Mouse (Mus musculus): ENCODE measurements around the gene Npdc1. TPM values are rescaled to one million over a fixed set of nuclear protein-coding genes. Genes with fewer than 3 reads are reported as not detected.

Gene Npdc1
- polyA plus RNA-seq, 1 experiment from 2014 or later, result 106 TPM

DNA sequence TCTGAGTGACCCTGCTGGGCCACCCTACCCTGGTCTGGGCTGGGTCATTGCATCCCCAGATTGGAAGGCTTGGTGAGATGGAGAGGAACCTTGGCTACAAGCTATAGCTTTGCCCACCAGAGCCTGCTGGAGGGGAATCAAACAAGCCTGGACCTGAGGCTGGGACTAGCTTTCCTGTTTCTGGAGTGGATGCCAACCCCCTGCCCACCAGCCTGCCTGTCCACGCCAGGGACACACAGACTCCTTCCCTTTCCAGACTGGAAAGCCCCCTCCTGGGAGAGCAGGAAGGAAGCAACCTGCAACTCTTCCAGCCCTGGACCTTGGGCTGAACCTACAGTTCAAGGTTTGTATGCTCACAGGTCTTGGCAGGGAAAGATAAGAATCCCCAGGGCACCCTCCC, 24.5 kb downstream of the Npdc1 start:
- H3K27ac ChIP-seq (ENCODE audit: low read depth, low read length), result no peak overlapping the region
- no peak for ATAC-seq (ENCODE audit: low FRiP score)
- no peak overlapping the region for H3K4me3 ChIP-seq (ENCODE audit: low read depth, low read length)
- WGBS, result 67% methylated on average over 1 of the region's 1 CpGs
- no peaks in the 10 kb centered on the region for H3K9me3 ChIP-seq (ENCODE audit: control insufficient read depth, low read length)
- H3K9ac ChIP-seq (ENCODE audit: low read length), result no peak overlapping the region
- H3K4me1 ChIP-seq (ENCODE audit: control insufficient read depth, insufficient read depth, low read length), result no peaks in the 10 kb centered on the region
- peaks cover 8% of the 10 kb centered on the region; the same call in 1 of the 2 replicates for H3K27me3 ChIP-seq (ENCODE audit: control insufficient read depth, insufficient read depth, low read length)
- no peak for DNase-seq (ENCODE audit: low spot score, missing footprints)
- H3K4me2 ChIP-seq, result no peak overlapping the region
- H3K36me3 ChIP-seq (ENCODE audit: control insufficient read depth, insufficient read depth, low read length), result no peaks in the 10 kb centered on the region

GRCm38 (mm10) chr2:25425481-25425880, 26.3 kb downstream of the Npdc1 start:
- Histone ChIP-seq H3K4me1 (ENCODE audit: control insufficient read depth, insufficient read depth, low read length) (peaks cover 5% of the 10 kb centered on the region), H3K9ac (ENCODE audit: low read length) (no peak overlapping the region), H3K27ac (ENCODE audit: low read depth, low read length) (no peak overlapping the region), H3K27me3 (ENCODE audit: control insufficient read depth, insufficient read depth, low read length) (peaks cover 13% of the 10 kb centered on the region), H3K36me3 (ENCODE audit: control insufficient read depth, insufficient read depth, low read length) (no peaks in the 10 kb centered on the region), H3K9me3 (ENCODE audit: control insufficient read depth, low read length) (no peaks in the 10 kb centered on the region), H3K4me2 (no peak overlapping the region), H3K4me3 (ENCODE audit: low read depth, low read length) (no peak overlapping the region)
- 54% methylated on average over 27 of the region's 27 CpGs for WGBS
- ATAC-seq (ENCODE audit: low FRiP score) (no peak), DNase-seq (ENCODE audit: low spot score, missing footprints) (no peak)

GRCm38 (mm10) chr2:25426721-25427191, 27.6 kb downstream of the Npdc1 start:
- H3K27me3 ChIP-seq (ENCODE audit: control insufficient read depth, insufficient read depth, low read length), result peaks cover 13% of the 10 kb centered on the region
- H3K27ac ChIP-seq (ENCODE audit: low read depth, low read length), result no peak overlapping the region
- no peak overlapping the region for H3K4me2 ChIP-seq
- peaks cover 9% of the 10 kb centered on the region for H3K4me1 ChIP-seq (ENCODE audit: control insufficient read depth, insufficient read depth, low read length)
- no peak overlapping the region for H3K4me3 ChIP-seq (ENCODE audit: low read depth, low read length)
- DNase-seq (ENCODE audit: low spot score, missing footprints), result peak; percentile 98
- 0 out of 2 replicates have a peak, but pooled peaks have one; percentile 12 for ATAC-seq (ENCODE audit: low FRiP score)
- H3K9me3 ChIP-seq (ENCODE audit: control insufficient read depth, low read length), result no peaks in the 10 kb centered on the region
- H3K9ac ChIP-seq (ENCODE audit: low read length), result no peak overlapping the region
- H3K36me3 ChIP-seq (ENCODE audit: control insufficient read depth, insufficient read depth, low read length), result no peaks in the 10 kb centered on the region
- 41% methylated on average over 5 of the region's 5 CpGs for WGBS

- WGBS, result 85% methylated on average over 5 of the region's 5 CpGs
- no peak overlapping the region for H3K27ac ChIP-seq (ENCODE audit: low read depth, low read length)
- H3K27me3 ChIP-seq (ENCODE audit: control insufficient read depth, insufficient read depth, low read length), result peaks cover 13% of the 10 kb centered on the region
- H3K9ac ChIP-seq (ENCODE audit: low read length), result no peak overlapping the region
- DNase-seq (ENCODE audit: low spot score, missing footprints), result no peak
- no peak for ATAC-seq (ENCODE audit: low FRiP score)
- peaks cover 9% of the 10 kb centered on the region for H3K4me1 ChIP-seq (ENCODE audit: control insufficient read depth, insufficient read depth, low read length)
- no peak overlapping the region for H3K4me2 ChIP-seq
- H3K4me3 ChIP-seq (ENCODE audit: low read depth, low read length), result no peak overlapping the region
- H3K9me3 ChIP-seq (ENCODE audit: control insufficient read depth, low read length), result no peaks in the 10 kb centered on the region
- H3K36me3 ChIP-seq (ENCODE audit: control insufficient read depth, insufficient read depth, low read length), result no peaks in the 10 kb centered on the region
These were observed 28.1 kb downstream of the Npdc1 start for GRCm38 (mm10) chr2:25427256-25427655.

- peaks cover 9% of the 10 kb centered on the region for H3K4me1 ChIP-seq (ENCODE audit: control insufficient read depth, insufficient read depth, low read length)
- H3K4me3 ChIP-seq (ENCODE audit: low read depth, low read length), result peak within 1 kb of the TSS; percentile 69
- peak; percentile 99 for DNase-seq (ENCODE audit: low spot score, missing footprints)
- H3K4me2 ChIP-seq, result peak within 1 kb of the TSS; percentile 77
- peak; percentile 91 for ATAC-seq (ENCODE audit: low FRiP score)
- H3K9ac ChIP-seq (ENCODE audit: low read length), result peak within 1 kb of the TSS; percentile 79
- H3K27me3 ChIP-seq (ENCODE audit: control insufficient read depth, insufficient read depth, low read length), result peaks cover 13% of the 10 kb centered on the region
- no peaks in the 10 kb centered on the region for H3K9me3 ChIP-seq (ENCODE audit: control insufficient read depth, low read length)
- H3K27ac ChIP-seq (ENCODE audit: low read depth, low read length), result peak within 1 kb of the TSS; percentile 36; the same call in 1 of the 2 replicates
- under 1% methylated on average over 82 of the region's 89 CpGs for WGBS
- H3K36me3 ChIP-seq (ENCODE audit: control insufficient read depth, insufficient read depth, low read length), result no peaks in the 10 kb centered on the region
These were observed 29.5 kb downstream of the Npdc1 start, which contains the start of gene Abca2 for GRCm38 (mm10) chr2:25428442-25429236. Gene Abca2, plus strand, starts transcription at chr2:25428703.

- Histone ChIP-seq H3K4me2 (peak overlapping the region; percentile 77), H3K27me3 (ENCODE audit: control insufficient read depth, insufficient read depth, low read length) (peaks cover 12% of the 10 kb centered on the region), H3K4me1 (ENCODE audit: control insufficient read depth, insufficient read depth, low read length) (peaks cover 9% of the 10 kb centered on the region), H3K27ac (ENCODE audit: low read depth, low read length) (no peak overlapping the region), H3K4me3 (ENCODE audit: low read depth, low read length) (peak overlapping the region; percentile 69), H3K9ac (ENCODE audit: low read length) (peak overlapping the region; percentile 79; the same call in 1 of the 2 replicates), H3K36me3 (ENCODE audit: control insufficient read depth, insufficient read depth, low read length) (no peaks in the 10 kb centered on the region), H3K9me3 (ENCODE audit: control insufficient read depth, low read length) (no peaks in the 10 kb centered on the region)
- 71% methylated on average over 5 of the region's 5 CpGs for WGBS
- DNase-seq (ENCODE audit: low spot score, missing footprints), result peak; percentile 86
- no peak for ATAC-seq (ENCODE audit: low FRiP score)
These were observed 30.5 kb downstream of the Npdc1 start for GRCm38 (mm10) chr2:25429435-25430180.

- H3K9ac ChIP-seq (ENCODE audit: low read length), result no peak overlapping the region
These were observed 31.5 kb downstream of the Npdc1 start for GRCm38 (mm10) chr2:25430395-25431233.

GRCm38 (mm10) chr2:25431308-25431855, 32.2 kb downstream of the Npdc1 start:
- H3K4me2 ChIP-seq, result no peak overlapping the region
- H3K9ac ChIP-seq (ENCODE audit: low read length), result no peak overlapping the region
- H3K27me3 ChIP-seq (ENCODE audit: control insufficient read depth, insufficient read depth, low read length), result peaks cover 4% of the 10 kb centered on the region; the same call in 1 of the 2 replicates
- no peak overlapping the region for H3K4me3 ChIP-seq (ENCODE audit: low read depth, low read length)
- WGBS, result 45% methylated on average over 6 of the region's 6 CpGs
- H3K36me3 ChIP-seq (ENCODE audit: control insufficient read depth, insufficient read depth, low read length), result no peaks in the 10 kb centered on the region
- DNase-seq (ENCODE audit: low spot score, missing footprints) (no peak), ATAC-seq (ENCODE audit: low FRiP score) (no peak)
- H3K9me3 ChIP-seq (ENCODE audit: control insufficient read depth, low read length), result no peaks in the 10 kb centered on the region
- H3K4me1 ChIP-seq (ENCODE audit: control insufficient read depth, insufficient read depth, low read length), result peaks cover 9% of the 10 kb centered on the region
- no peak overlapping the region for H3K27ac ChIP-seq (ENCODE audit: low read depth, low read length)

More at GRCm38 (mm10) chr2:25430395-25431233, 31.5 kb downstream of the Npdc1 start:
- Histone ChIP-seq H3K36me3 (ENCODE audit: control insufficient read depth, insufficient read depth, low read length) (no peaks in the 10 kb centered on the region), H3K27ac (ENCODE audit: low read depth, low read length) (no peak overlapping the region), H3K4me1 (ENCODE audit: control insufficient read depth, insufficient read depth, low read length) (peaks cover 9% of the 10 kb centered on the region), H3K4me2 (no peak overlapping the region), H3K4me3 (ENCODE audit: low read depth, low read length) (no peak overlapping the region), H3K9me3 (ENCODE audit: control insufficient read depth, low read length) (no peaks in the 10 kb centered on the region), H3K27me3 (ENCODE audit: control insufficient read depth, insufficient read depth, low read length) (peaks cover 4% of the 10 kb centered on the region; the same call in 1 of the 2 replicates)
- ATAC-seq (ENCODE audit: low FRiP score) (no peak), DNase-seq (ENCODE audit: low spot score, missing footprints) (no peak)
- WGBS, result 62% methylated on average over 17 of the region's 17 CpGs
